Comparison of ENCODE assay signal across 10 mouse cellular contexts in genomic region chr17:47065307-47065901, GRCm38 (mm10). TPM values are rescaled to one million over a fixed set of nuclear protein-coding genes. Genes with fewer than 3 reads are reported as not detected.
A peak's percentile ranks its signal among the peaks of the same experiment; 100 is the strongest.
DNase-seq lines count a peak whose midpoint lies in the region; ATAC-seq and TF ChIP-seq lines count a peak whose summit lies in the region.
"Had no signal": no experiment of that assay in that cellular context is flagged by ENCODE, and none has a peak within 500 bp of the region (broad histone marks: within the 10 kb centered on the region; RNA-seq: fewer than 3 reads in every experiment).

No protein-coding gene starts in this region.

- no peak for TF ChIP-seq EP300 in MEL (IDR thresholded peaks at IDR 0.05; ENCODE audit: low read depth in 1 of 2, low read length in 2 of 2)

- no peaks in the 10 kb centered on the region for H3K9me3 ChIP-seq in kidney, embryonic 15.5 days (replicated peaks)
- no peaks in the 10 kb centered on the region for H3K9me3 ChIP-seq in MEL (replicated peaks; ENCODE audit: insufficient read depth, low read length)
- H3K9me3 ChIP-seq in hindbrain, embryonic 13.5 days = peaks cover 6% of the 10 kb centered on the region; the same call in 1 of the 2 replicates
- H3K9me3 ChIP-seq: liver, embryonic 15.5 days had no signal

- H3K4me3 ChIP-seq in kidney, embryonic 15.5 days (replicated peaks) = no peak overlapping the region
- H3K4me3 ChIP-seq in MEL (ENCODE audit: control insufficient read depth in 1 of 2, insufficient read depth in 1 of 2, low read depth in 2 of 2, low read length in 2 of 2) = no peak overlapping the region
- H3K4me3 ChIP-seq in hindbrain, embryonic 13.5 days = no peak overlapping the region
- H3K4me3 ChIP-seq: heart, embryonic 13.5 days; liver, embryonic 15.5 days had no signal

- no peaks in the 10 kb centered on the region for H3K36me3 ChIP-seq in kidney, embryonic 15.5 days
- no peaks in the 10 kb centered on the region for H3K36me3 ChIP-seq in MEL (ENCODE audit: control insufficient read depth in 1 of 2, insufficient read depth in 2 of 2, low read length in 2 of 2)
- H3K36me3 ChIP-seq in hindbrain, embryonic 13.5 days = no peaks in the 10 kb centered on the region
- H3K36me3 ChIP-seq: heart, embryonic 13.5 days; liver, embryonic 15.5 days had no signal

- DNase-seq in kidney, adult 11 months = peak; percentile 53
- DNase-seq in MEL (ENCODE audit: low read depth, low spot score) = peak; percentile 13
- peak; percentile 1 for DNase-seq in brain, embryonic 14.5 days (ENCODE audit: low read depth)
- DNase-seq in kidney, postnatal 14 days = peak; percentile 42
- DNase-seq in thymus, postnatal 0 days (ENCODE audit: low spot score) = no peak
- DNase-seq in spleen, postnatal 14 days (ENCODE audit: low spot score in 2 of 2) = no peak

- no peak overlapping the region for H3K27ac ChIP-seq in kidney, embryonic 15.5 days
- H3K27ac ChIP-seq in MEL (ENCODE audit: control insufficient read depth, low read depth, low read length) = no peak overlapping the region
- no peak overlapping the region for H3K27ac ChIP-seq in hindbrain, embryonic 13.5 days
- H3K27ac ChIP-seq: heart, embryonic 13.5 days; liver, embryonic 15.5 days had no signal

- H3K9ac ChIP-seq in kidney, embryonic 15.5 days = no peak overlapping the region
- no peak overlapping the region for H3K9ac ChIP-seq in MEL (ENCODE audit: control insufficient read depth, low read depth, low read length, poor library complexity, severe bottlenecking)
- no peak overlapping the region for H3K9ac ChIP-seq in hindbrain, embryonic 13.5 days
- H3K9ac ChIP-seq: heart, embryonic 13.5 days; liver, embryonic 15.5 days had no signal

- H3K27me3 ChIP-seq in kidney, embryonic 15.5 days = no peaks in the 10 kb centered on the region
- peaks cover 0 to under 1% of the 10 kb centered on the region in 2 experiments for H3K27me3 ChIP-seq in MEL (ENCODE audit: control insufficient read depth in 1 of 2, insufficient read depth in 2 of 2, low read length in 2 of 2)
- H3K27me3 ChIP-seq in hindbrain, embryonic 13.5 days = no peaks in the 10 kb centered on the region
- H3K27me3 ChIP-seq: heart, embryonic 13.5 days; liver, embryonic 15.5 days had no signal

- TF ChIP-seq POLR2A in MEL (IDR thresholded peaks at IDR 0.05; ENCODE audit: control insufficient read depth in 1 of 2, insufficient read depth in 1 of 2, low read depth in 1 of 2, low read length in 2 of 2, poor library complexity in 1 of 2) = no peak
- no peak for TF ChIP-seq POLR2A in brain, embryonic 14.5 days (IDR thresholded peaks at IDR 0.05; ENCODE audit: borderline replicate concordance, extremely low read depth, insufficient read depth, insufficient read length, poor library complexity, severe bottlenecking)

- H3K4me2 ChIP-seq in kidney, embryonic 15.5 days = no peak overlapping the region
- no peak overlapping the region for H3K4me2 ChIP-seq in hindbrain, embryonic 13.5 days
- H3K4me2 ChIP-seq: heart, embryonic 13.5 days; liver, embryonic 15.5 days had no signal

- H3K4me1 ChIP-seq in kidney, embryonic 15.5 days = peaks cover 4% of the 10 kb centered on the region
- H3K4me1 ChIP-seq in MEL (ENCODE audit: control insufficient read depth in 1 of 2, insufficient read depth in 2 of 2, low read length in 2 of 2) = no peaks in the 10 kb centered on the region
- H3K4me1 ChIP-seq in hindbrain, embryonic 13.5 days (replicated peaks) = no peaks in the 10 kb centered on the region
- H3K4me1 ChIP-seq: liver, embryonic 15.5 days had no signal

- ATAC-seq in kidney, embryonic 15.5 days (replicated peaks; ENCODE audit: low FRiP score) = no peak
- no peak for ATAC-seq in hindbrain, embryonic 13.5 days (ENCODE audit: low FRiP score)

- 70% methylated on average over 4 of the region's 4 CpGs for WGBS in kidney, embryonic 15.5 days
- 90% methylated on average over 4 of the region's 4 CpGs for WGBS in hindbrain, embryonic 13.5 days

- no peaks in the 10 kb centered on the region for H3K79me2 ChIP-seq in MEL (ENCODE audit: control insufficient read depth, insufficient read depth, low read length, poor library complexity)

- no peak for TF ChIP-seq RAD21 in MEL (IDR thresholded peaks at IDR 0.05; ENCODE audit: low read depth, low read length)

- no peak for TF ChIP-seq CTCF in MEL (IDR thresholded peaks at IDR 0.05 in 2 of 3, conservative IDR thresholded peaks at IDR 0.05 in 1 of 3; ENCODE audit: control insufficient read depth in 1 of 3, insufficient read depth in 1 of 3, low read depth in 2 of 3, low read length in 3 of 3, poor library complexity in 1 of 3, severe bottlenecking in 1 of 3)
- no peak for TF ChIP-seq CTCF in brain, embryonic 14.5 days (IDR thresholded peaks at IDR 0.05; ENCODE audit: borderline replicate concordance, extremely low read depth, insufficient read depth, insufficient read length)

TF ChIP-seq in MEL, 35 proteins besides CTCF, POLR2A, EP300 and RAD21:
- TF ChIP-seq JUND (IDR thresholded peaks at IDR 0.05; ENCODE audit: low read depth, low read length) (no peak), MYC (IDR thresholded peaks at IDR 0.05; ENCODE audit: low read depth, low read length) (no peak), TCF12 (IDR thresholded peaks at IDR 0.05; ENCODE audit: low read depth, low read length) (no peak), MAZ (IDR thresholded peaks at IDR 0.05; ENCODE audit: low read depth, low read length) (no peak), CHD1 (IDR thresholded peaks at IDR 0.05; ENCODE audit: low read depth, low read length) (no peak), BHLHE40 (IDR thresholded peaks at IDR 0.05; ENCODE audit: borderline replicate concordance, low read depth, low read length) (no peak), SIN3A (IDR thresholded peaks at IDR 0.05; ENCODE audit: low read length) (no peak), MYB (IDR thresholded peaks at IDR 0.05; ENCODE audit: low read depth, low read length) (no peak), KAT2A (conservative IDR thresholded peaks at IDR 0.05; ENCODE audit: low read depth, low read length) (no peak), MAX (IDR thresholded peaks at IDR 0.05; ENCODE audit: low read length) (no peak), CHD2 (IDR thresholded peaks at IDR 0.05; ENCODE audit: low read length) (no peak), E2F4 (IDR thresholded peaks at IDR 0.05; ENCODE audit: borderline replicate concordance, low read depth, low read length) (no peak), MXI1 (IDR thresholded peaks at IDR 0.05; ENCODE audit: low read depth, low read length) (no peak), USF1 (IDR thresholded peaks at IDR 0.05; ENCODE audit: low read depth, low read length) (no peak), SMC3 (IDR thresholded peaks at IDR 0.05; ENCODE audit: low read depth, low read length) (no peak), ZNF384 (IDR thresholded peaks at IDR 0.05; ENCODE audit: low read depth, low read length) (no peak), USF2 (IDR thresholded peaks at IDR 0.05; ENCODE audit: borderline replicate concordance in 1 of 2, insufficient read depth in 1 of 2, low read depth in 1 of 2, low read length in 2 of 2) (no peak), NELFE (IDR thresholded peaks at IDR 0.05; ENCODE audit: low read depth, low read length) (no peak), GATA1 (IDR thresholded peaks at IDR 0.05; ENCODE audit: low read depth, low read length) (no peak), HCFC1 (IDR thresholded peaks at IDR 0.05; ENCODE audit: low read depth, low read length) (no peak)

RNA-seq across cellular contexts. Expression of gene Ubr2, which starts 55.0 kb away (rescaled TPM):
- 18.9 and 21.7 TPM in 2 replicates for polyA plus RNA-seq in kidney, embryonic 15.5 days (2015; fragmentation: Nextera tagmentation; extraction: Ambion mirVana)
- total RNA-seq in MEL (2012; rRNA removed) = 15.3 and 20.3 TPM in 2 replicates
- 100 to 1,000 TPM in 1 of 2 experiments, 10 to 100 TPM in 1; 33.8 to 353 TPM for polyA plus RNA-seq in MEL (2012; ENCODE audit: insufficient read depth in 1 of 2, insufficient read length in 2 of 2, low read depth in 1 of 2, low replicate concordance in 2 of 2, missing spikeins in 1 of 2)
- polyA plus RNA-seq in brain, embryonic 14.5 days (2012; rRNA removed) = 32.8 and 41.3 TPM in 2 replicates
- polyA plus RNA-seq in hindbrain, embryonic 13.5 days (2015; fragmentation: Nextera tagmentation; extraction: Ambion mirVana) = 14.8 and 16.2 TPM in 2 replicates
- polyA plus RNA-seq in thymus, postnatal 0 days (2015; fragmentation: Nextera tagmentation; extraction: Ambion mirVana) = 12.0 and 14.6 TPM in 2 replicates

Comparison
In these comparisons a context has a peak if more than half of its experiments do, and no peak if none do; other contexts are left out.
1. DNase-seq: peak in kidney, adult 11 months (single experiment), MEL (single experiment), brain, embryonic 14.5 days (single experiment) and kidney, postnatal 14 days (single experiment); none in thymus, postnatal 0 days (single experiment) and spleen, postnatal 14 days (0 of 2).